Comparison of ENCODE assay signal across 8 mouse cellular contexts in the genomic region with DNA sequence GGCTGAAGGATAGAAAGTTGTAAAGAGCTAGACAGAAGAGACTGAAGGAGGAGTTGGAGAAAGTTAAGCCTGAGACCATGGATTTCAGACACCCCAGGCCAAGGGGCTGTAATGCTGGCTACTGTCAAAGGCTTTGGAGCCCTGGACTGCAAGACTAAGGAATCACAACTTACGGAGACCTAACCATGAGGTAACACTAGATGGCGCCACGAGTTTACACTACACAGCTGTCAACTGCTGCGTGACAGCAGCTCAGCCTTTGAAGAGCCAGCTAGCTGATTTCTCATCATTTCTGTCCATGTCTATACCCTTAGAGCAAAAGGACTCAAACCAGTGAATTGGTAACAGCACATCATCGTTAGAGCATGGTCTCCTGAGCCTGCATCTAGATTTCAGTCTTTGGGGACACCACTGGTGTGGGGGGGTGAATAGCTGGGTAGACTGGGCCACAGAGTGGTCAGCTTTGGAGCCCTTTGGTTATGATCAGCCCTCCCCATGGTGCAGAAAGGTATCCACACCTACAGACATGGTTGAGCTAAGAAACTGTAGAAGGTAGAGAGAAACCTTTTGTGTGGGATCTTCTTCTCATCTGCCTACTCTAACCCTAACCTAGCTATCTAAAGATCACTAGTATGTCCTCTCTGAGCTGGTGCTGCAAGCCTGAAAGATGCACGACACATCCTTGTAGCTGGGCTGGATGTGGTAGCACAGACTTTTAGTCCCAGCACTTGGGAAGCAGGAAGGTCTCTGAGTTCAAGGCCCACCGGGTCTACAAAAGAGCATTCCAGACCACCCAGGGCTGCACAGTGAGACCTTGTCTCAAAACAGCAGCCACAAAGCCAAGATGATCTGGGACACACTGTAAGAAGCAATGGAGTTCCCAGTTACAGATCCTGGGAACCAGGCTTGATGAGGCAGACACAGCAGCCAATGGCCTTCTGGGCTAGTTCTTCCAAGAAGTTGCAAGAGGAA. TPM values are rescaled to one million over a fixed set of nuclear protein-coding genes. Genes with fewer than 3 reads are reported as not detected.
DNase-seq lines count a peak whose midpoint lies in the region; ATAC-seq and TF ChIP-seq lines count a peak whose summit lies in the region.

No protein-coding gene starts in this region.

- peak; percentile 78 for ATAC-seq in forebrain, embryonic 12.5 days (ENCODE audit: low FRiP score)
- peak; percentile 80 for ATAC-seq in neutrophil, adult 5-6 weeks (ENCODE audit: extremely low read depth, insufficient number of reproducible peaks, low FRiP score, poor library complexity, severe bottlenecking)

- H3K36me3 ChIP-seq in E14TG2a.4 (ENCODE audit: insufficient read depth, low read length): peaks cover 19% of the 10 kb centered on the region
- H3K36me3 ChIP-seq in forebrain, embryonic 12.5 days (replicated peaks): no peaks in the 10 kb centered on the region

- H3K9ac ChIP-seq in forebrain, embryonic 12.5 days: no peak overlapping the region

- intact Hi-C loops in heart, postnatal 36 days (cut with DNase I): loop anchor here (1.0 to 10.0 kb wide), 3 partner anchors 72 to 439 kb away; a partner anchor contains a TSS

- H3K9me3 ChIP-seq in E14TG2a.4 (ENCODE audit: low read length): no peaks in the 10 kb centered on the region
- no peaks in the 10 kb centered on the region for H3K9me3 ChIP-seq in forebrain, embryonic 12.5 days

- 18% methylated on average over 7 of the region's 7 CpGs for WGBS in forebrain, embryonic 12.5 days

- no peak overlapping the region for H3K4me2 ChIP-seq in forebrain, embryonic 12.5 days

- peak; percentile 60 for DNase-seq in brain, embryonic 18.5 days (ENCODE audit: low read depth, low spot score)
- DNase-seq in heart, postnatal 36 days: peak; percentile 81 to 85
- DNase-seq in layer of hippocampus, adult 11-12 months (ENCODE audit: low spot score): peak; percentile 91
- DNase-seq in lung, adult 18-20 months: peak; percentile 79 to 83
- DNase-seq in testis, postnatal 10 days (ENCODE audit: low spot score): peak; percentile 87

- H3K4me1 ChIP-seq in E14TG2a.4 (replicated peaks; ENCODE audit: low read depth, low read length): peaks cover 30% of the 10 kb centered on the region
- H3K4me1 ChIP-seq in forebrain, embryonic 12.5 days: no peaks in the 10 kb centered on the region

- H3K27me3 ChIP-seq in E14TG2a.4 (ENCODE audit: insufficient read depth, low read length): peaks cover 11% of the 10 kb centered on the region
- H3K27me3 ChIP-seq in forebrain, embryonic 12.5 days: peaks cover 37% of the 10 kb centered on the region

- TF ChIP-seq CTCF in E14TG2a.4 (conservative IDR thresholded peaks at IDR 0.05; ENCODE audit: low read length): peak; percentile 74

- no peak overlapping the region for H3K4me3 ChIP-seq in E14TG2a.4 (replicated peaks; ENCODE audit: low read length)
- H3K4me3 ChIP-seq in forebrain, embryonic 12.5 days (replicated peaks): no peak overlapping the region

- H3K27ac ChIP-seq in forebrain, embryonic 12.5 days: no peak overlapping the region

RNA-seq across cellular contexts. Expression of a gene that starts 7.0 kb away (rescaled TPM):
- 1.1 and 1.7 TPM in 2 replicates for polyA plus RNA-seq in forebrain, embryonic 12.5 days (2016; fragmentation: Nextera tagmentation; extraction: Ambion mirVana)
- total RNA-seq in heart, postnatal 36 days (2021): not detected
- 0.58 TPM in 1 of 2 replicates, not detected in the other for total RNA-seq in neutrophil, adult 5-6 weeks (2017)

RNA-seq across cellular contexts. Expression of a gene that starts 9.4 kb away (rescaled TPM):
- 18.8 and 19.5 TPM in 2 replicates for polyA plus RNA-seq in forebrain, embryonic 12.5 days (2016; fragmentation: Nextera tagmentation; extraction: Ambion mirVana)
- total RNA-seq in heart, postnatal 36 days (2021): 100 to 1,000 TPM; 160 to 183 TPM
- total RNA-seq in neutrophil, adult 5-6 weeks (2017): 818 and 923 TPM in 2 replicates

RNA-seq across cellular contexts. Expression of a gene that starts 18.2 kb away (rescaled TPM):
- polyA plus RNA-seq in forebrain, embryonic 12.5 days (2016; fragmentation: Nextera tagmentation; extraction: Ambion mirVana): not detected in 2 replicates
- 100 to 1,000 TPM; 400 to 416 TPM for total RNA-seq in heart, postnatal 36 days (2021)
- 1.5 and 4.0 TPM in 2 replicates for total RNA-seq in neutrophil, adult 5-6 weeks (2017)

RNA-seq across cellular contexts. Expression of a gene that starts 21.5 kb away (rescaled TPM):
- polyA plus RNA-seq in forebrain, embryonic 12.5 days (2016; fragmentation: Nextera tagmentation; extraction: Ambion mirVana): 195 and 201 TPM in 2 replicates
- total RNA-seq in heart, postnatal 36 days (2021): 1,000 to 10,000 TPM in 1 of 2 experiments, 100 to 1,000 TPM in 1; 979 to 1,034 TPM
- 107 and 119 TPM in 2 replicates for total RNA-seq in neutrophil, adult 5-6 weeks (2017)

RNA-seq across cellular contexts. Expression of a gene that starts 27.9 kb away (rescaled TPM):
- 946 and 1,025 TPM in 2 replicates for polyA plus RNA-seq in forebrain, embryonic 12.5 days (2016; fragmentation: Nextera tagmentation; extraction: Ambion mirVana)
- total RNA-seq in heart, postnatal 36 days (2021): 100 to 1,000 TPM; 668 to 757 TPM
- total RNA-seq in neutrophil, adult 5-6 weeks (2017): 574 and 580 TPM in 2 replicates

Comparison
In these comparisons a context has a peak if more than half of its experiments do, and no peak if none do; other contexts are left out.
1. RNA of a gene that starts 18.2 kb away (total RNA-seq): 400 to 416 TPM in heart, postnatal 36 days; 1.5 to 4.0 TPM in neutrophil, adult 5-6 weeks; every median in the first group is over 10 times any median in the second.
2. Peak in every context shown above with its lines, with median percentiles within 50 percentile points of each other: DNase-seq.